Mouse (Mus musculus): ENCODE results near the gene Actb. TPM values are rescaled to one million over a fixed set of nuclear protein-coding genes. Genes with fewer than 3 reads are reported as not detected.

Gene Actb
- polyA plus RNA-seq, 1 experiment, result 3,823 TPM

GRCm38 (mm10) chr5:142878570-142878969 is 28.0 kb downstream of the Actb start:
- no peaks in the 10 kb centered on the region for H3K9me3 ChIP-seq (replicated peaks; ENCODE audit: control insufficient read depth, insufficient read depth, low read length, poor library complexity, severe bottlenecking)
- H3K36me3 ChIP-seq (ENCODE audit: control insufficient read depth, insufficient read depth, low read length, poor library complexity, severe bottlenecking), result peaks cover 7% of the 10 kb centered on the region; the same call in 1 of the 2 replicates
- H3K4me1 ChIP-seq (ENCODE audit: control insufficient read depth, insufficient read depth, low read length), result peaks cover 11% of the 10 kb centered on the region
- TF ChIP-seq EP300 (IDR thresholded peaks at IDR 0.05; ENCODE audit: insufficient read depth, low read depth, low read length), result no peak
- no peak for TF ChIP-seq CTCF (IDR thresholded peaks at IDR 0.05; ENCODE audit: low read depth, low read length)
- no peak for TF ChIP-seq POLR2A (IDR thresholded peaks at IDR 0.05; ENCODE audit: insufficient read depth, low read length)
- no peak overlapping the region for H3K4me3 ChIP-seq (ENCODE audit: low read depth, low read length)
- no peaks in the 10 kb centered on the region for H3K27me3 ChIP-seq (ENCODE audit: control insufficient read depth, insufficient read depth, low read length, poor library complexity, severe bottlenecking)
- no peak overlapping the region for H3K27ac ChIP-seq (ENCODE audit: insufficient read depth, low read length)
- H3K9ac ChIP-seq (ENCODE audit: low read depth, poor library complexity, severe bottlenecking), result no peak overlapping the region

GRCm38 (mm10) chr5:142877337-142878280 is 28.9 kb downstream of the Actb start:
- H3K27me3 ChIP-seq (ENCODE audit: control insufficient read depth, insufficient read depth, low read length, poor library complexity, severe bottlenecking), result no peaks in the 10 kb centered on the region
- no peak overlapping the region for H3K27ac ChIP-seq (ENCODE audit: insufficient read depth, low read length)
- no peak overlapping the region for H3K9ac ChIP-seq (ENCODE audit: low read depth, poor library complexity, severe bottlenecking)
- no peaks in the 10 kb centered on the region for H3K9me3 ChIP-seq (replicated peaks; ENCODE audit: control insufficient read depth, insufficient read depth, low read length, poor library complexity, severe bottlenecking)
- no peak overlapping the region for H3K4me3 ChIP-seq (ENCODE audit: low read depth, low read length)
- H3K4me1 ChIP-seq (ENCODE audit: control insufficient read depth, insufficient read depth, low read length), result peaks cover 11% of the 10 kb centered on the region
- 0 out of 2 replicates have a peak, but pooled peaks have one; percentile 39 for TF ChIP-seq EP300 (IDR thresholded peaks at IDR 0.05; ENCODE audit: insufficient read depth, low read depth, low read length)
- peak; percentile 95 for TF ChIP-seq CTCF (IDR thresholded peaks at IDR 0.05; ENCODE audit: low read depth, low read length)
- no peak for TF ChIP-seq POLR2A (IDR thresholded peaks at IDR 0.05; ENCODE audit: insufficient read depth, low read length)
- H3K36me3 ChIP-seq (ENCODE audit: control insufficient read depth, insufficient read depth, low read length, poor library complexity, severe bottlenecking), result peaks cover 7% of the 10 kb centered on the region; the same call in 1 of the 2 replicates

- peaks cover 7% of the 10 kb centered on the region; the same call in 1 of the 2 replicates for H3K36me3 ChIP-seq (ENCODE audit: control insufficient read depth, insufficient read depth, low read length, poor library complexity, severe bottlenecking)
- H3K9ac ChIP-seq (ENCODE audit: low read depth, poor library complexity, severe bottlenecking), result no peak overlapping the region
- TF ChIP-seq POLR2A (IDR thresholded peaks at IDR 0.05; ENCODE audit: insufficient read depth, low read length), result no peak
- TF ChIP-seq EP300 (IDR thresholded peaks at IDR 0.05; ENCODE audit: insufficient read depth, low read depth, low read length), result no peak
- no peak for TF ChIP-seq CTCF (IDR thresholded peaks at IDR 0.05; ENCODE audit: low read depth, low read length)
- peaks cover 6% of the 10 kb centered on the region for H3K4me1 ChIP-seq (ENCODE audit: control insufficient read depth, insufficient read depth, low read length)
- no peaks in the 10 kb centered on the region for H3K9me3 ChIP-seq (replicated peaks; ENCODE audit: control insufficient read depth, insufficient read depth, low read length, poor library complexity, severe bottlenecking)
- no peaks in the 10 kb centered on the region for H3K27me3 ChIP-seq (ENCODE audit: control insufficient read depth, insufficient read depth, low read length, poor library complexity, severe bottlenecking)
- H3K27ac ChIP-seq (ENCODE audit: insufficient read depth, low read length), result no peak overlapping the region
- no peak overlapping the region for H3K4me3 ChIP-seq (ENCODE audit: low read depth, low read length)
Observed at GRCm38 (mm10) chr5:142876896-142877295, 29.7 kb downstream of the Actb start.

GRCm38 (mm10) chr5:142875513-142875905 is 31.0 kb downstream of the Actb start:
- no peaks in the 10 kb centered on the region for H3K9me3 ChIP-seq (replicated peaks; ENCODE audit: control insufficient read depth, insufficient read depth, low read length, poor library complexity, severe bottlenecking)
- H3K36me3 ChIP-seq (ENCODE audit: control insufficient read depth, insufficient read depth, low read length, poor library complexity, severe bottlenecking), result peaks cover 7% of the 10 kb centered on the region
- peaks cover 2% of the 10 kb centered on the region for H3K4me1 ChIP-seq (ENCODE audit: control insufficient read depth, insufficient read depth, low read length)
- H3K4me3 ChIP-seq (ENCODE audit: low read depth, low read length), result no peak overlapping the region
- no peaks in the 10 kb centered on the region for H3K27me3 ChIP-seq (ENCODE audit: control insufficient read depth, insufficient read depth, low read length, poor library complexity, severe bottlenecking)
- H3K9ac ChIP-seq (ENCODE audit: low read depth, poor library complexity, severe bottlenecking), result no peak overlapping the region
- TF ChIP-seq POLR2A (IDR thresholded peaks at IDR 0.05; ENCODE audit: insufficient read depth, low read length) (no peak), CTCF (IDR thresholded peaks at IDR 0.05; ENCODE audit: low read depth, low read length) (no peak), EP300 (IDR thresholded peaks at IDR 0.05; ENCODE audit: insufficient read depth, low read depth, low read length) (no peak)
- H3K27ac ChIP-seq (ENCODE audit: insufficient read depth, low read length), result no peak overlapping the region

GRCm38 (mm10) chr5:142874791-142875512 is 31.6 kb downstream of the Actb start:
- Histone ChIP-seq H3K27ac (ENCODE audit: insufficient read depth, low read length) (no peak overlapping the region), H3K27me3 (ENCODE audit: control insufficient read depth, insufficient read depth, low read length, poor library complexity, severe bottlenecking) (no peaks in the 10 kb centered on the region), H3K4me1 (ENCODE audit: control insufficient read depth, insufficient read depth, low read length) (no peaks in the 10 kb centered on the region), H3K4me3 (ENCODE audit: low read depth, low read length) (no peak overlapping the region), H3K36me3 (ENCODE audit: control insufficient read depth, insufficient read depth, low read length, poor library complexity, severe bottlenecking) (peaks cover 7% of the 10 kb centered on the region), H3K9me3 (replicated peaks; ENCODE audit: control insufficient read depth, insufficient read depth, low read length, poor library complexity, severe bottlenecking) (no peaks in the 10 kb centered on the region), H3K9ac (ENCODE audit: low read depth, poor library complexity, severe bottlenecking) (no peak overlapping the region)
- no peak for TF ChIP-seq EP300 (IDR thresholded peaks at IDR 0.05; ENCODE audit: insufficient read depth, low read depth, low read length)
